Mouse (Mus musculus): ENCODE measurements around the gene Abcb9.

- TF ChIP-seq ZC3H11A (IDR thresholded peaks at IDR 0.05; ENCODE audit: borderline replicate concordance, low read depth, low read length), result no peak
- TF ChIP-seq HCFC1 (IDR thresholded peaks at IDR 0.05; ENCODE audit: borderline replicate concordance, insufficient read depth, low read length), result no peak
- TF ChIP-seq CHD2 (IDR thresholded peaks at IDR 0.05; ENCODE audit: low read depth, low read length), result no peak
- TF ChIP-seq ZNF384 (IDR thresholded peaks at IDR 0.05; ENCODE audit: low read depth, low read length), result no peak
- no peak for TF ChIP-seq MAFK (IDR thresholded peaks at IDR 0.05; ENCODE audit: insufficient read depth, low read depth, low read length)
Observed at GRCm38 (mm10) chr5:124056219-124056618, 39.4 kb downstream of the Abcb9 start.
